ENCODE assay signal across 8 mouse cellular contexts in the genomic region with DNA sequence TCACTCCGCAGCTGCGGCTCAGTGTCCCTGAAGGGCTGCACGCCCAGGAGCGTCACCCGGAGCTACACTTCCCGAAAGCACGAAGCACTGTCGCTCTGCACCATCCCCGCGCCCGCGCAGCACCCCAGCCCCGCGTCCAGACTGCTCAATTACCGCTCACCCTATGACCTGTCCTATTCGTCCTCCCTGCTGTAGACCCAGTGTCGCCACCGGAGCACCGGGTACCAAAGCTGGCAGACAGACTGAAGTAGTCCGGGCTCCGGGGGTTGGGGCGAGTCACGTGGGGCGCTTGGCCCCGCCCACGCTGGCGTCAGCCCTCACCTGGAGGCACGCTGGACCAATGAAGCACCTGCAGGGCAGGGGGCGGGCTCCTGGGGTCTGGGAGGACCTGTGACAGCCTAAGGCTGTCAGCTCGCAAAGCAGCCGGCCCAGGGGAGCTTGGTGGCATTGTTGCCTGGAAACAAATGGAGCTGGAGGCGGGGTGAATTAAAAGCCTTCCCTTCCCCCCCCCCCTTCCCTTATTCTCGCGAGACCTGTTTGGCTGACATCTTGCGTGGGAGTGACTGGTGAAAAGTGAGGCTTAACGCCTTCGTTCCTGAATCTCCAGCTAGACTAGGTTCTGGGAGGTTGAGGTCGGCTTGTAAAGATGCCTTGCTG. TPM values are rescaled to one million over a fixed set of nuclear protein-coding genes. Genes with fewer than 3 reads are reported as not detected.
DNase-seq lines count a peak whose midpoint lies in the region; ATAC-seq lines count a peak whose summit lies in the region.

TSS of gene Gm29427 (minus strand) at position 239 of the 657 bp plus-strand sequence.

- peak within 1 kb of the TSS; percentile 98 for H3K4me2 ChIP-seq in embryonic facial prominence, embryonic 14.5 days (ENCODE audit: low read depth, low read length)
- H3K4me2 ChIP-seq in kidney, embryonic 14.5 days (replicated peaks; ENCODE audit: low read depth, low read length), result peak within 1 kb of the TSS; percentile 96
- H3K4me2 ChIP-seq in limb, embryonic 15.5 days, result peak within 1 kb of the TSS; percentile 93

- peak; percentile 96 for ATAC-seq in embryonic facial prominence, embryonic 14.5 days (ENCODE audit: low read depth)
- peak; percentile 94 for ATAC-seq in kidney, embryonic 14.5 days (ENCODE audit: low FRiP score, low TSS enrichment)
- ATAC-seq in limb, embryonic 15.5 days (ENCODE audit: insufficient number of reproducible peaks, low FRiP score, low TSS enrichment, low read depth), result peak; percentile 82

- under 1% methylated on average over 25 of the region's 38 CpGs for WGBS in embryonic facial prominence, embryonic 14.5 days
- 0% methylated on average over 36 of the region's 38 CpGs for WGBS in kidney, embryonic 14.5 days
- WGBS in limb, embryonic 15.5 days, result under 1% methylated on average over 36 of the region's 38 CpGs

- peak; percentile 88 for DNase-seq in 3T3-L1 (ENCODE audit: low read depth, low spot score)
- peak; percentile 74 to 79 for DNase-seq in adrenal gland, postnatal 4 days (ENCODE audit: low spot score in 2 of 2)
- DNase-seq in embryonic facial prominence, embryonic 14.5 days (ENCODE audit: low spot score), result peak; percentile 96
- peak; percentile 92 to 95 for DNase-seq in heart, adult 9 months (ENCODE audit: low spot score in 2 of 2)
- DNase-seq in monocyte, adult 2 months (ENCODE audit: low read depth in 1 of 2, low spot score in 2 of 2), result peak; percentile 58 to 85
- peak; percentile 96 to 97 for DNase-seq in spleen, postnatal 36 days (ENCODE audit: low spot score in 2 of 2)

- H3K27me3 ChIP-seq in embryonic facial prominence, embryonic 14.5 days (replicated peaks; ENCODE audit: control insufficient read depth, insufficient read depth, low read length), result no peaks in the 10 kb centered on the region
- H3K27me3 ChIP-seq in kidney, embryonic 14.5 days (ENCODE audit: control insufficient read depth, insufficient read depth, low read length), result no peaks in the 10 kb centered on the region
- no peaks in the 10 kb centered on the region for H3K27me3 ChIP-seq in limb, embryonic 15.5 days

- peaks cover 12% of the 10 kb centered on the region for H3K36me3 ChIP-seq in embryonic facial prominence, embryonic 14.5 days (ENCODE audit: control insufficient read depth, insufficient read depth, low read length)
- peaks cover 5% of the 10 kb centered on the region; the same call in 1 of the 2 replicates for H3K36me3 ChIP-seq in kidney, embryonic 14.5 days (ENCODE audit: control insufficient read depth, insufficient read depth, low read length)
- H3K36me3 ChIP-seq in limb, embryonic 15.5 days, result peaks cover 6% of the 10 kb centered on the region; the same call in 1 of the 2 replicates

- H3K9ac ChIP-seq in embryonic facial prominence, embryonic 14.5 days (ENCODE audit: low read depth, low read length), result peak within 1 kb of the TSS; percentile 98
- peak within 1 kb of the TSS; percentile 68 for H3K9ac ChIP-seq in kidney, embryonic 14.5 days (ENCODE audit: low read depth, low read length)
- H3K9ac ChIP-seq in limb, embryonic 15.5 days, result peak within 1 kb of the TSS; percentile 96

- no peaks in the 10 kb centered on the region for H3K9me3 ChIP-seq in embryonic facial prominence, embryonic 14.5 days (ENCODE audit: control insufficient read depth, low read length)
- H3K9me3 ChIP-seq in kidney, embryonic 14.5 days (ENCODE audit: control insufficient read depth, low read length), result no peaks in the 10 kb centered on the region
- H3K9me3 ChIP-seq in limb, embryonic 15.5 days, result no peaks in the 10 kb centered on the region

- H3K4me3 ChIP-seq in embryonic facial prominence, embryonic 14.5 days (ENCODE audit: low read depth, low read length), result peak within 1 kb of the TSS; percentile 97
- peak within 1 kb of the TSS; percentile 54 for H3K4me3 ChIP-seq in kidney, embryonic 14.5 days (ENCODE audit: low read length)
- H3K4me3 ChIP-seq in limb, embryonic 15.5 days, result peak within 1 kb of the TSS; percentile 95

- H3K27ac ChIP-seq in embryonic facial prominence, embryonic 14.5 days (replicated peaks; ENCODE audit: low read depth, low read length), result peak within 1 kb of the TSS; percentile 63
- peak within 1 kb of the TSS; percentile 48; the same call in 1 of the 2 replicates for H3K27ac ChIP-seq in kidney, embryonic 14.5 days (ENCODE audit: low read depth, low read length)
- peak within 1 kb of the TSS; percentile 82 for H3K27ac ChIP-seq in limb, embryonic 15.5 days

- H3K4me1 ChIP-seq in embryonic facial prominence, embryonic 14.5 days (ENCODE audit: control insufficient read depth, insufficient read depth, low read length), result peaks cover 8% of the 10 kb centered on the region
- H3K4me1 ChIP-seq in kidney, embryonic 14.5 days (ENCODE audit: control insufficient read depth, insufficient read depth, low read length), result peaks cover 4% of the 10 kb centered on the region; the same call in 1 of the 2 replicates
- H3K4me1 ChIP-seq in limb, embryonic 15.5 days, result peaks cover 15% of the 10 kb centered on the region; the same call in 1 of the 2 replicates

RNA-seq across cellular contexts. Expression of gene Gm29427, which starts in this region (rescaled TPM):
- under 1 TPM in 1 of 2 experiments, not detected in 1; 0.17 TPM for total RNA-seq in adrenal gland, postnatal 4 days (2021)
- not detected in 2 replicates for polyA plus RNA-seq in embryonic facial prominence, embryonic 14.5 days (2014; fragmentation: Nextera tagmentation; extraction: Ambion mirVana)
- polyA plus RNA-seq in kidney, embryonic 14.5 days (2014; fragmentation: Nextera tagmentation; extraction: Ambion mirVana), result not detected in 2 replicates
- polyA plus RNA-seq in limb, embryonic 15.5 days (2015; fragmentation: Nextera tagmentation; extraction: Ambion mirVana), result not detected in 2 replicates

Comparison
In these comparisons a context has a peak if more than half of its experiments do, and no peak if none do; other contexts are left out.
1. Peak in every context shown above with its lines: DNase-seq, ATAC-seq, H3K4me3 ChIP-seq and H3K27ac ChIP-seq.
2. Peak in DNase-seq in adrenal gland, postnatal 4 days; RNA of the gene not detected or under 1 TPM.
3. Peak in DNase-seq, ATAC-seq, H3K4me3 ChIP-seq, H3K27ac ChIP-seq, H3K9ac ChIP-seq and H3K4me2 ChIP-seq in embryonic facial prominence, embryonic 14.5 days; RNA of the gene not detected or under 1 TPM.
4. Peak in ATAC-seq, H3K4me3 ChIP-seq, H3K27ac ChIP-seq, H3K9ac ChIP-seq and H3K4me2 ChIP-seq in kidney, embryonic 14.5 days; RNA of the gene not detected or under 1 TPM.
5. Peak in ATAC-seq, H3K4me3 ChIP-seq, H3K27ac ChIP-seq, H3K9ac ChIP-seq and H3K4me2 ChIP-seq in limb, embryonic 15.5 days; RNA of the gene not detected or under 1 TPM.